Mouse (Mus musculus): ENCODE measurements around the gene Ctsk. TPM values are rescaled to one million over a fixed set of nuclear protein-coding genes. Genes with fewer than 3 reads are reported as not detected.

Gene Ctsk
- polyA plus RNA-seq, 1 experiment from 2014 or later = 7.6 TPM

DNA sequence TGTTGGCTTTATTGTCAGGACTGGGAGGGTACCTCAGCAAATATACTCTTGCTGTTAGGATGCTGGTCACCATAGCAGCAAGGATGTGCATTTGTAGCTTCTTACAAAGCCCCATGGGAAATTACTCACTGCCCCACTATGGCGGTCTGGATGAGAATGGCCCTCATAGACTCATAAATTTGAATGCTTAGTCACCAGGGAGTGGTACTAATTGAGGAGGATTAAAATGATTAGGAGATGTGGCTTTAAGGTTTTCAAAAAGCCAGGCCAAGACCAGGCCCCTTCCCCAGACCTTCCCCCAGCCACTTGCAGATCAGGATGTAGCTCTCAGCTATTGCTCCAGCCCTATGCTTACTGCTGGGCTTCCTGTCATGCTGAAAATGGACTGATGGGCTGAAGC, 51.1 kb downstream of the Ctsk start:
- no peaks in the 10 kb centered on the region for H3K36me3 ChIP-seq (ENCODE audit: control insufficient read depth, insufficient read depth, low read length)
- DNase-seq (no peak), ATAC-seq (ENCODE audit: low FRiP score, low TSS enrichment) (no peak)
- H3K9me3 ChIP-seq (ENCODE audit: control insufficient read depth, low read length) = no peaks in the 10 kb centered on the region
- H3K9ac ChIP-seq (replicated peaks; ENCODE audit: low read length) = no peak overlapping the region
- no peaks in the 10 kb centered on the region for H3K27me3 ChIP-seq (ENCODE audit: control insufficient read depth, insufficient read depth, low read length)
- H3K27ac ChIP-seq (replicated peaks; ENCODE audit: low read depth, low read length) = no peak overlapping the region
- WGBS = 38% methylated on average over 1 of the region's 1 CpGs
- H3K4me1 ChIP-seq (ENCODE audit: control insufficient read depth, insufficient read depth, low read length) = no peaks in the 10 kb centered on the region
- no peak overlapping the region for H3K4me3 ChIP-seq (replicated peaks; ENCODE audit: low read depth, low read length)
- no peak overlapping the region for H3K4me2 ChIP-seq (ENCODE audit: low read length)

DNA sequence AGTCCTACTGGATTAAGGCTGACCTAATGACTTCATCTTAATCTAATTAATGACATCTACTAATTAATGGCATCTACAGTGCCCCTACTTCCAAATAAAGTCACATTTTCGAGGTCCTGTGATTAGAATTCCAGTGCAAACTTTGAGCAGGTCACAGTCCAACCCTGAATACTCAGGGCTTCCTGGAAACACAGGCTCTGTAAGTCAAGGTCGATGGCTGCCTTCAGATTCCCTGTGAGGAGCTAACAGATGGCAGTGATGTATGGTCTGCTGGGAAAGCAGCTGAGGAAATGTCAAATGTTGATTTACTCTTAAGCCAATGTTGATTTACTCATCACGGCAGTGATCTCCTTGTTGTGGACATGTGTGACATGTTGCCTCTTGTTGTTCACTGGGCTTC, 54.9 kb downstream of the Ctsk start:
- H3K4me1 ChIP-seq (ENCODE audit: control insufficient read depth, insufficient read depth, low read length) = no peaks in the 10 kb centered on the region
- no peak for ATAC-seq (ENCODE audit: low FRiP score, low TSS enrichment)
- H3K36me3 ChIP-seq (ENCODE audit: control insufficient read depth, insufficient read depth, low read length) = no peaks in the 10 kb centered on the region
- H3K27me3 ChIP-seq (ENCODE audit: control insufficient read depth, insufficient read depth, low read length) = no peaks in the 10 kb centered on the region
- 69% methylated on average over 3 of the region's 3 CpGs for WGBS
- H3K9ac ChIP-seq (replicated peaks; ENCODE audit: low read length) = no peak overlapping the region
- DNase-seq = no peak
- no peaks in the 10 kb centered on the region for H3K9me3 ChIP-seq (ENCODE audit: control insufficient read depth, low read length)
- H3K27ac ChIP-seq (replicated peaks; ENCODE audit: low read depth, low read length) = no peak overlapping the region
- H3K4me3 ChIP-seq (replicated peaks; ENCODE audit: low read depth, low read length) = no peak overlapping the region
- H3K4me2 ChIP-seq (ENCODE audit: low read length) = no peak overlapping the region

Other genes with a start within 250 kb of the Ctsk start
- not detected in 2 replicates for gene Bnipl, start 248.1 kb upstream of the Ctsk start, polyA plus RNA-seq (2014; fragmentation: Nextera tagmentation; extraction: Ambion mirVana)
- 44.2 and 48.2 TPM in 2 replicates for gene Mindy1, start 217.9 kb upstream of the Ctsk start, polyA plus RNA-seq (2014; fragmentation: Nextera tagmentation; extraction: Ambion mirVana)
- gene Prune1, start 217.2 kb upstream of the Ctsk start, polyA plus RNA-seq (2014; fragmentation: Nextera tagmentation; extraction: Ambion mirVana) = 59.4 TPM in 2 replicates
- gene Anxa9, start 192.1 kb upstream of the Ctsk start, polyA plus RNA-seq (2014; fragmentation: Nextera tagmentation; extraction: Ambion mirVana) = 0.45 and 0.55 TPM in 2 replicates
- gene Cers2, start 184.5 kb upstream of the Ctsk start, polyA plus RNA-seq (2014; fragmentation: Nextera tagmentation; extraction: Ambion mirVana) = 70.6 and 83.2 TPM in 2 replicates
- 36.8 and 53.6 TPM in 2 replicates for gene Setdb1, start 142.1 kb upstream of the Ctsk start, polyA plus RNA-seq (2014; fragmentation: Nextera tagmentation; extraction: Ambion mirVana)
- gene 4930558C23Rik, start 96.4 kb upstream of the Ctsk start, polyA plus RNA-seq (2014; fragmentation: Nextera tagmentation; extraction: Ambion mirVana) = not detected in 2 replicates
- gene Arnt, start 64.9 kb upstream of the Ctsk start, polyA plus RNA-seq (2014; fragmentation: Nextera tagmentation; extraction: Ambion mirVana) = 8.1 and 16.0 TPM in 2 replicates
- 8.1 and 17.1 TPM in 2 replicates for gene Ctss, start 27.5 kb downstream of the Ctsk start, polyA plus RNA-seq (2014; fragmentation: Nextera tagmentation; extraction: Ambion mirVana)
- gene Hormad1, start 60.4 kb downstream of the Ctsk start, polyA plus RNA-seq (2014; fragmentation: Nextera tagmentation; extraction: Ambion mirVana) = not detected in 2 replicates
- gene Golph3l, start 89.7 kb downstream of the Ctsk start, polyA plus RNA-seq (2014; fragmentation: Nextera tagmentation; extraction: Ambion mirVana) = 34.0 and 36.9 TPM in 2 replicates
- 97.0 and 103 TPM in 2 replicates for gene Ensa, start 125.7 kb downstream of the Ctsk start, polyA plus RNA-seq (2014; fragmentation: Nextera tagmentation; extraction: Ambion mirVana)
- 44.1 and 65.7 TPM in 2 replicates for gene Mcl1, start 159.5 kb downstream of the Ctsk start, polyA plus RNA-seq (2014; fragmentation: Nextera tagmentation; extraction: Ambion mirVana)
- gene Adamtsl4, start 188.7 kb downstream of the Ctsk start, polyA plus RNA-seq (2014; fragmentation: Nextera tagmentation; extraction: Ambion mirVana) = 0.80 and 1.1 TPM in 2 replicates
- gene Ecm1, start 240.3 kb downstream of the Ctsk start, polyA plus RNA-seq (2014; fragmentation: Nextera tagmentation; extraction: Ambion mirVana) = 6.1 and 10.9 TPM in 2 replicates